Mouse (Mus musculus) midbrain, embryonic 13.5 days (tissue): Measurements from ENCODE around the gene Zfp600. TPM values are rescaled to one million over a fixed set of nuclear protein-coding genes. Genes with fewer than 3 reads are reported as not detected.

ENCODE experiments used
- polyA plus RNA-seq: library from polyadenylated mRNA; unstranded; fragments of >200 nt; fragmentation: Nextera tagmentation; extraction: Ambion mirVana; gene quantifications from 2 replicates; pipeline ENCODE4 v1.2.1, GENCODE M21; 2015

The Zfp600 gene
- polyA plus RNA-seq, 1 experiment from 2014 or later = not detected

Other genes starting within 250 kb of the Zfp600 start
- not detected in 2 replicates for gene Zfp987, start 59.5 kb upstream of the Zfp600 start, polyA plus RNA-seq